Mouse (Mus musculus): Measurements from ENCODE around the gene Fam20a. TPM values are rescaled to one million over a fixed set of nuclear protein-coding genes. Genes with fewer than 3 reads are reported as not detected.

Fam20a gene
- polyA plus RNA-seq, 1 experiment from 2014 or later, result 2.6 TPM

DNA sequence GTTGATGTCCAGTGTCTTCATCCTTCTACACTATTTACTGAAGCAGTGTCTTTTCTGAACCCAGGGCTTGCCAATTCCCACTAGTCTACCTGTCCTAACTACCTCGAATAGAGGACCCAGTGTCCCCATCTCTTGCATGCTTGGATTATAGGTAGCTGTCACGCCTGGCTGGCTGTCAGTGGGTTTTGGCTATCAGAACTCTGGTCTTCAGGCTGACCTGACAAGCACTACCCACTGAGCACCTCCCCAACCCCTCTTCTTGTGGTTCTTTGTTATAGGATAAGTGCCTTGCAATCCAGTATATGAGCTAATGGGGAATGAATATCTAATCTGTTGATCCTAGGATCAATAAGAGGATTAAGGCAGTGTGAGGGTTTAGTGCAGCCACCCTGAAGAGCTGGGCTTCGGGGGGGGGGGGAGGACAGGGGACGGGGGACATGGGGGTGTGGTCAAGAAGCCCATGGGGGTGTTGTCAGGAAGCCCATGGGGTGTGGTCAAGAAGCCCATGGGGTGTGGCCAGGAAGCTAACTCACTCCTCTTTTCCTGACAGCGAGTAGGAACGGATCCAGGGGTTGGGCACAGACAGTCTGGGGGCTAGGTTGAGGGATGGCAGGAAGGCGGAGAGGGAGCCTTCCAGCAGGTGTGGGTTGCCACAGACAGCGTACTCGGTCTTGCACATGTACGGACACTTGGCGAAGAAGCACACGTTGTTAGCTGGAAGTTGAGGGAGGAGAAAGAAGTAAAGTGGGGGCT is 45.3 kb downstream of the Fam20a start:
- ATAC-seq (ENCODE audit: insufficient number of reproducible peaks, insufficient read depth, low FRiP score, low read depth), result no peak
- Histone ChIP-seq H3K9ac (ENCODE audit: low read length) (no peak overlapping the region), H3K27ac (replicated peaks in 1 of 2; ENCODE audit: control insufficient read depth in 1 of 2, insufficient read depth in 1 of 2, low read depth in 2 of 2, low read length in 2 of 2) (no peak overlapping the region), H3K4me2 (ENCODE audit: low read length) (no peak overlapping the region), H3K27me3 (ENCODE audit: control insufficient read depth, insufficient read depth, low read length) (no peaks in the 10 kb centered on the region), H3K4me3 (ENCODE audit: control insufficient read depth in 1 of 2, insufficient read depth in 1 of 2, low read depth in 1 of 2, low read length in 2 of 2) (no peak overlapping the region), H3K4me1 (ENCODE audit: control insufficient read depth in 2 of 2, insufficient read depth in 2 of 2, low read length in 2 of 2) (peaks cover 17 to 30% of the 10 kb centered on the region in 2 experiments), H3K36me3 (ENCODE audit: control insufficient read depth, insufficient read depth, low read length) (0 out of 2 replicates have a peak, but pooled peaks cover 7% of the 10 kb centered on the region), H3K9me3 (ENCODE audit: control insufficient read depth, low read length) (no peaks in the 10 kb centered on the region)
- 72% methylated on average over 12 of the region's 12 CpGs for WGBS

DNA sequence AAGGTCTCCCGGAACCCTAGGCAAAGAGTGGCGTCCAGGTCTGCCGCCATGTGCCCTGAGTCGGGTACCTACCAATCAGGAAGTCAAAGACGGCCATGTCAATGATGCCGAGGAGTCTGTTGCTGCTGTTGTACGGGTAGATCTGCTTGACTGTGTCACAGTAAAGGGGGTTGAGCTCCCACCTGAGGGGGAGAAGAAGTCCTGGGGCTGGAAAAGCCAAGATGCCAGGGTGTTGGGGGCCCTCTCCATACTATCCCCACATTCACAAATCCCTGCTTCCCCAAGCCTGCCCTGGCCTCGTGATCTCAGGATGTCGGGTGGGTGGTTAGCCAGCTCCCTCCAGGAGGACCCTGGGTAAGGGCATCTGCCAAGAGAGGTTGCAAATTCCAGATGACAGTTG is 46.3 kb downstream of the Fam20a start:
- ATAC-seq (ENCODE audit: insufficient number of reproducible peaks, insufficient read depth, low FRiP score, low read depth), result no peak
- Histone ChIP-seq H3K9me3 (ENCODE audit: control insufficient read depth, low read length) (no peaks in the 10 kb centered on the region), H3K9ac (ENCODE audit: low read length) (no peak overlapping the region), H3K36me3 (ENCODE audit: control insufficient read depth, insufficient read depth, low read length) (peaks cover 15% of the 10 kb centered on the region), H3K4me3 (ENCODE audit: control insufficient read depth in 1 of 2, insufficient read depth in 1 of 2, low read depth in 1 of 2, low read length in 2 of 2) (no peak overlapping the region), H3K27me3 (ENCODE audit: control insufficient read depth, insufficient read depth, low read length) (no peaks in the 10 kb centered on the region), H3K27ac (replicated peaks in 1 of 2; ENCODE audit: control insufficient read depth in 1 of 2, insufficient read depth in 1 of 2, low read depth in 2 of 2, low read length in 2 of 2) (no peak overlapping the region), H3K4me1 (ENCODE audit: control insufficient read depth in 2 of 2, insufficient read depth in 2 of 2, low read length in 2 of 2) (peaks cover 12 to 21% of the 10 kb centered on the region in 2 experiments), H3K4me2 (ENCODE audit: low read length) (no peak overlapping the region)
- WGBS, result 88% methylated on average over 9 of the region's 9 CpGs

DNA sequence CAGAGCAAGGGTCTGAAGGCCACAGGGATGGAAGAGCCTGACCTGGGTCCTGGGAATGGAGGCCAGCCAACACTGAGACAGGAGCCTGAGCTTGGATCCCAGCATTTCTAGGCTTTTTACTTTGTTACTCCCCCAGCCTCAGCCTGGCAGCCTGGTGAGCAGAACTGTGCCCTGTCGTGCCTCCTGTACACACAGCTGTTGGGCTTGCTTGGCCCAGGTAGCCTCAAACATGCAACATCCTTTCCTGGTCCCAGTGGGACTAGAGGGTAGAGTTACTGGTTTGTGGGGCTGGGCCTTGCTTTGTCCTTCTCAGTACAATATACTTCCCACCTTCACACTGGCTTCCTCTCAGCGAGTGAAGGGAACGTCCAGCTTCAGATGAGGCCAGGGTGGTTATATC is 46.9 kb downstream of the Fam20a start:
- Histone ChIP-seq H3K4me3 (ENCODE audit: control insufficient read depth in 1 of 2, insufficient read depth in 1 of 2, low read depth in 1 of 2, low read length in 2 of 2) (no peak overlapping the region), H3K4me1 (ENCODE audit: control insufficient read depth in 2 of 2, insufficient read depth in 2 of 2, low read length in 2 of 2) (peaks cover 13 to 21% of the 10 kb centered on the region in 2 experiments), H3K9me3 (ENCODE audit: control insufficient read depth, low read length) (no peaks in the 10 kb centered on the region), H3K9ac (ENCODE audit: low read length) (no peak overlapping the region), H3K36me3 (ENCODE audit: control insufficient read depth, insufficient read depth, low read length) (peaks cover 20% of the 10 kb centered on the region), H3K27ac (replicated peaks in 1 of 2; ENCODE audit: control insufficient read depth in 1 of 2, insufficient read depth in 1 of 2, low read depth in 2 of 2, low read length in 2 of 2) (no peak overlapping the region), H3K4me2 (ENCODE audit: low read length) (no peak overlapping the region), H3K27me3 (ENCODE audit: control insufficient read depth, insufficient read depth, low read length) (no peaks in the 10 kb centered on the region)
- 80% methylated on average over 3 of the region's 3 CpGs for WGBS
- ATAC-seq (ENCODE audit: insufficient number of reproducible peaks, insufficient read depth, low FRiP score, low read depth), result no peak

DNA sequence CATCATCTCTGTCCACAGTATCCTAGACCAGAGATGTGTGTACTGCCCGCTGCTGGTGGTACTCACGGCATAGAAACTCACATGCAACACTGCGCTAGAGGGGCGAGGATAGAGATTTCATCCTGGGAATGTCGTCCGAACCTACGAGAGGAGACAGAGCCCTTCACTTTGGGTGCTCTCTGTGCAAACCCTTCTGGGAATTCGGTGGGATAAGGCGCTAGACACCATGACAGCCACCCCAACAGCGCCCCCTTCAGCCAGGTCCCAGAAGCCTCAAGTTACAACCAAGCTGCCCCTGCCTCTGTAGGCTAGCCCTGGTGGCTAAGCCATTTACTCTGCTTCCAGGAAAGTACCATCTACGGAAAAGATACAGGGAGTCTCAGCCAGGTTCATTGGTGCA is 47.5 kb downstream of the Fam20a start:
- Histone ChIP-seq H3K27me3 (ENCODE audit: control insufficient read depth, insufficient read depth, low read length) (no peaks in the 10 kb centered on the region), H3K9me3 (ENCODE audit: control insufficient read depth, low read length) (no peaks in the 10 kb centered on the region), H3K4me1 (ENCODE audit: control insufficient read depth in 2 of 2, insufficient read depth in 2 of 2, low read length in 2 of 2) (peaks cover 13 to 21% of the 10 kb centered on the region in 2 experiments), H3K4me2 (ENCODE audit: low read length) (no peak overlapping the region), H3K4me3 (ENCODE audit: control insufficient read depth in 1 of 2, insufficient read depth in 1 of 2, low read depth in 1 of 2, low read length in 2 of 2) (no peak overlapping the region), H3K27ac (replicated peaks in 1 of 2; ENCODE audit: control insufficient read depth in 1 of 2, insufficient read depth in 1 of 2, low read depth in 2 of 2, low read length in 2 of 2) (no peak overlapping the region), H3K36me3 (ENCODE audit: control insufficient read depth, insufficient read depth, low read length) (peaks cover 27% of the 10 kb centered on the region), H3K9ac (ENCODE audit: low read length) (no peak overlapping the region)
- WGBS, result 78% methylated on average over 11 of the region's 11 CpGs
- no peak for ATAC-seq (ENCODE audit: insufficient number of reproducible peaks, insufficient read depth, low FRiP score, low read depth)

DNA sequence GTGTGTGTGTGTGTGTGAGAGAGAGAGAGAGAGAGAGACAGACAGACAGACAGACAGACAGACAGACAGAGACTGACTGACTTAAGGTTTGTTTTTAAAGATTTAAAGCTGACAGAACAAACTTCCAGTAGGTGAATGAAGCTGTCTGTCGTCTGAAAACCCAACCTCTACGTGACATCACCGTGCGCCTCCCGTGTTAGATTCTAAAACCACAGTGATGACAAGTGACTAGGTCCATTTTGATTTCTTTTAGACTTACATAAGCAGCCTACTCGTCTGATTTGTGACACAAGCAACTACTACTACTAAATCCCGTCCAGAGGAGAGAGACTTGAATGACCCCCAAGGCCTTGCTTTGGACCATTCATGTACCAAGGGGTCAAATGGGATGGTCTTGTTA is 48.3 kb downstream of the Fam20a start:
- no peak overlapping the region for H3K4me3 ChIP-seq (ENCODE audit: control insufficient read depth in 1 of 2, insufficient read depth in 1 of 2, low read depth in 1 of 2, low read length in 2 of 2)
- H3K27ac ChIP-seq (replicated peaks in 1 of 2; ENCODE audit: control insufficient read depth in 1 of 2, insufficient read depth in 1 of 2, low read depth in 2 of 2, low read length in 2 of 2), result no peak overlapping the region
- no peaks in the 10 kb centered on the region for H3K9me3 ChIP-seq (ENCODE audit: control insufficient read depth, low read length)
- no peak for ATAC-seq (ENCODE audit: insufficient number of reproducible peaks, insufficient read depth, low FRiP score, low read depth)
- peaks cover 13 to 21% of the 10 kb centered on the region in 2 experiments for H3K4me1 ChIP-seq (ENCODE audit: control insufficient read depth in 2 of 2, insufficient read depth in 2 of 2, low read length in 2 of 2)
- H3K4me2 ChIP-seq (ENCODE audit: low read length), result no peak overlapping the region
- H3K36me3 ChIP-seq (ENCODE audit: control insufficient read depth, insufficient read depth, low read length), result peaks cover 34% of the 10 kb centered on the region
- WGBS, result 78% methylated on average over 7 of the region's 7 CpGs
- no peaks in the 10 kb centered on the region for H3K27me3 ChIP-seq (ENCODE audit: control insufficient read depth, insufficient read depth, low read length)
- no peak overlapping the region for H3K9ac ChIP-seq (ENCODE audit: low read length)

DNA sequence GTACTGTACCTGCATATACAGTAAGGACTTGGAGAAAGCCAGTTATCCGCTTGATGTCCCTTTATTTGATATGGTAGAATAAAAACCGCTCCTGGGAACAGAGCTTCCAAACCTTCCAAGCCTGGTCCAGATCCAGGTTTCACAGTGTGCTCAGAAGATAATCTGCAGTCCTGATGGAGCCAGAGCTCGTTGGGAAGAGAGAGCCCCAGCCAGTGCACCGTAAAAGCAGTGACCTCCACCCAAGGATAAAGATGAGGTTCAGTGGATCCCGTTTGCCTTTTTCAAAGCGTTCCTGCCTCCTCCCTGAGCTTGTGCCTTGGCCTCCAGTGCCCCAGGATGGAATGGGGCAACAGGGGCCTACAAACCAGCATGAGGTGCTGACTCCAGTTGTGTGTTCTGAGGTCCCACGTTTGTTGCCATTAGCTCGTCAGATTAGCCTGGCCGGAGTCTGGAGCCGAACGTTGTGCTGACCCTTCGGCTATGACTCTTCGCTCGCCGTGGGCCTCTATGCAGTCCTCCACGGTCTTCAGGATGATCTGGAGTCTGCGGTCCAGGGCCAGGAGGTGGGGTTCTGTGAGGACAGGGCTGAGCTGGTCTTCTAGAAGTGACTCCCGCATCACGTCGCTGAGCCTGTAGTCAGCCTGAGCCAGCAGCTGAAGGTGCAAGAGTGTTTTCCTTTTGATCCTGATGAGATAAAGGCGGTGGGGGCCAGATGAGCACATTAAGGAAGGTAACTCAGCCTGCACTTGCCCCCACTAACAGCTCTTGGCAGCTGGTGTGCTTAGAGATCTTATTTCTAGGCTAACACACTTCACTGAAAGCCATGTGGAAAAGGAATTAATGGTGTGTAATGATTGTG is 49.0 kb downstream of the Fam20a start:
- H3K4me3 ChIP-seq (ENCODE audit: control insufficient read depth in 1 of 2, insufficient read depth in 1 of 2, low read depth in 1 of 2, low read length in 2 of 2), result no peak overlapping the region
- H3K36me3 ChIP-seq (ENCODE audit: control insufficient read depth, insufficient read depth, low read length), result peaks cover 41% of the 10 kb centered on the region
- H3K9me3 ChIP-seq (ENCODE audit: control insufficient read depth, low read length), result no peaks in the 10 kb centered on the region
- WGBS, result 44% methylated on average over 21 of the region's 21 CpGs
- H3K4me1 ChIP-seq (ENCODE audit: control insufficient read depth in 2 of 2, insufficient read depth in 2 of 2, low read length in 2 of 2), result peaks cover 13 to 21% of the 10 kb centered on the region in 2 experiments
- no peak overlapping the region for H3K4me2 ChIP-seq (ENCODE audit: low read length)
- no peak overlapping the region for H3K9ac ChIP-seq (ENCODE audit: low read length)
- H3K27me3 ChIP-seq (ENCODE audit: control insufficient read depth, insufficient read depth, low read length), result no peaks in the 10 kb centered on the region
- no peak overlapping the region; a peak in 2 of 4 replicates for H3K27ac ChIP-seq (replicated peaks in 1 of 2; ENCODE audit: control insufficient read depth in 1 of 2, insufficient read depth in 1 of 2, low read depth in 2 of 2, low read length in 2 of 2)
- no peak for ATAC-seq (ENCODE audit: insufficient number of reproducible peaks, insufficient read depth, low FRiP score, low read depth)

DNA sequence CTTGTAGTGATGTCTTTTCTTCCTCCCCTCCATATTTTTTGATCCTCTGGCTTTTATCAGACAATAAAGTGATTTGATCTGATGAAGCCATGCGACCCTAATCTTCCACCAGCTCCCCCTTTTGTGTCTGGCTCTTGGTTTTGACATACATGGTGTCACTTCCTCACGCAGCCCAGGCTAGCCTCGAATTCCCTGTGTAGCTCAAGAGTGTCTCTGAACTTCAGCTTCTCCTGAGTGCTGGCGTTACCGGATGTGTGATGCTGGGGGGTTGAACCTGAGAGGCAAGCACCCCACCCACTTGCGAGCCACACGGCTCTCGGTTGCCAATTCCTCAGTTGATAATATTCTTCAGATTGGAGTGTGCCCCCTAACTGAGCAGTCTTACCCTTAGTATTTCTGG is 49.7 kb downstream of the Fam20a start:
- H3K36me3 ChIP-seq (ENCODE audit: control insufficient read depth, insufficient read depth, low read length), result peaks cover 48% of the 10 kb centered on the region
- 73% methylated on average over 8 of the region's 8 CpGs for WGBS
- H3K9ac ChIP-seq (ENCODE audit: low read length), result no peak overlapping the region
- no peaks in the 10 kb centered on the region for H3K27me3 ChIP-seq (ENCODE audit: control insufficient read depth, insufficient read depth, low read length)
- no peak overlapping the region for H3K4me3 ChIP-seq (ENCODE audit: control insufficient read depth in 1 of 2, insufficient read depth in 1 of 2, low read depth in 1 of 2, low read length in 2 of 2)
- no peak for ATAC-seq (ENCODE audit: insufficient number of reproducible peaks, insufficient read depth, low FRiP score, low read depth)
- H3K4me2 ChIP-seq (ENCODE audit: low read length), result no peak overlapping the region
- H3K4me1 ChIP-seq (ENCODE audit: control insufficient read depth in 2 of 2, insufficient read depth in 2 of 2, low read length in 2 of 2), result peaks cover 13 to 21% of the 10 kb centered on the region in 2 experiments
- H3K27ac ChIP-seq (replicated peaks in 1 of 2; ENCODE audit: control insufficient read depth in 1 of 2, insufficient read depth in 1 of 2, low read depth in 2 of 2, low read length in 2 of 2), result no peak overlapping the region
- H3K9me3 ChIP-seq (ENCODE audit: control insufficient read depth, low read length), result no peaks in the 10 kb centered on the region

Measured in heart, embryonic 14.5 days (tissue).